Mouse (Mus musculus): Measurements from ENCODE around the gene Dnaaf1. TPM values are rescaled to one million over a fixed set of nuclear protein-coding genes. Genes with fewer than 3 reads are reported as not detected.

The Dnaaf1 gene
- total and polyA plus RNA-seq, 3 experiments = 0.19 to 0.54 TPM; not detected in 1

DNA sequence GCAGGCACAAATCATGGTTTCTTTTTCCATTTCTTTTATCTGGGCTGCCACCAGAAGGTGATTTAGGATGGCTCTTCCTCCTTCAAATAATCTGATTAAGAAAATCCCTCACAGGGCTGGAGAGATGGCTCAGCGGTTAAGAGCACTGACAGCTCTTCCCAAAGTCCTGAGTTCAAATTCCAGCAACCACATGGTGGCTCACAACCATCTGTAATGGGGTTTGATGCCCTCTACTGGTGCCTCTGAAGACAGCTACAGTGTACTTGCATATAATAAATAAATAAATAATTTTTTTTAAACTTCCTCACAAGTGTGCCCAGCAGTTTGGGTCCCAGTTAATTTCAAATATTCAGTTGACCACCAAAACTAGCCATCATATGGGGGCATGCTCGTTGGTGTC lies 31.2 kb downstream of the Dnaaf1 start (continued):
- TF ChIP-seq MYB (IDR thresholded peaks at IDR 0.05; ENCODE audit: low read depth, low read length) (no peak), UBTF (IDR thresholded peaks at IDR 0.05; ENCODE audit: borderline replicate concordance, insufficient read depth, low read depth, low read length) (no peak), TBP (IDR thresholded peaks at IDR 0.05; ENCODE audit: low read depth, low read length) (no peak), SIN3A (IDR thresholded peaks at IDR 0.05; ENCODE audit: low read length) (no peak)

- Histone ChIP-seq H3K9me3 (replicated peaks; ENCODE audit: insufficient read depth, low read length) (no peaks in the 10 kb centered on the region), H3K4me1 (ENCODE audit: control insufficient read depth in 1 of 2, insufficient read depth in 2 of 2, low read length in 2 of 2) (no peaks in the 10 kb centered on the region), H3K4me3 (ENCODE audit: control insufficient read depth in 1 of 2, insufficient read depth in 1 of 2, low read depth in 2 of 2, low read length in 2 of 2) (no peak within 1 kb of the TSS), H3K27ac (ENCODE audit: control insufficient read depth, low read depth, low read length) (no peak within 1 kb of the TSS), H3K79me2 (ENCODE audit: control insufficient read depth, insufficient read depth, low read length, poor library complexity) (no peaks in the 10 kb centered on the region), H3K27me3 (ENCODE audit: control insufficient read depth in 1 of 2, insufficient read depth in 2 of 2, low read length in 2 of 2) (no peaks in the 10 kb centered on the region; a peak in 1 of 4 replicates), H3K9ac (ENCODE audit: control insufficient read depth, low read depth, low read length, poor library complexity, severe bottlenecking) (no peak within 1 kb of the TSS), H3K36me3 (ENCODE audit: control insufficient read depth in 1 of 2, insufficient read depth in 2 of 2, low read length in 2 of 2) (no peaks in the 10 kb centered on the region)
- no peak for TF ChIP-seq MYB (IDR thresholded peaks at IDR 0.05; ENCODE audit: low read depth, low read length)
- DNase-seq (ENCODE audit: low read depth, low spot score) = no peak
Observed at GRCm38 (mm10) chr8:119612471-119612870, 37.4 kb downstream of the Dnaaf1 start, which contains the start of gene Adad2. Gene Adad2, plus strand, starts transcription at chr8:119612747.

DNA sequence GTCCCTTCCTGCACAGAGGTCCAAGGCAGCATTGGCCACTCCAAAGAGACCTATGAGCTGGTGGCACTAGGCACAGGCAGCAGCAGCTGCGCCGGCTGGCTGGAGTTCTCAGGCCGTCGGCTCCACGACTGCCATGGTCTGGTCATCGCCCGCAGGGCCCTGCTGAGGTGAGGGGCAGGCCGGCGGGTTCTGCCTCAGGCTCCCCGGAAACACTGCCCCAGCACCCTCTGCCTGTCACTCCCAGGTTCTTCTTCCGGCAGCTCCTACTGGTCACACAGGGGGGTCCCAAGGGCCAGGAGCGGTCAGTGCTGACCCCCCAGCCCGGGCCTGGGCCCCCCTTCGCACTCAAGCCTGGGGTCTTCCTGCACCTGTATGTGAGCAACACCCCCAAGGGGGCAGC lies 40.1 kb downstream of the Dnaaf1 start:
- Histone ChIP-seq H3K4me1 (ENCODE audit: control insufficient read depth in 1 of 2, insufficient read depth in 2 of 2, low read length in 2 of 2) (no peaks in the 10 kb centered on the region), H3K9me3 (replicated peaks; ENCODE audit: insufficient read depth, low read length) (no peaks in the 10 kb centered on the region), H3K27me3 (ENCODE audit: control insufficient read depth in 1 of 2, insufficient read depth in 2 of 2, low read length in 2 of 2) (no peaks in the 10 kb centered on the region; a peak in 1 of 4 replicates), H3K27ac (ENCODE audit: control insufficient read depth, low read depth, low read length) (no peak overlapping the region), H3K9ac (ENCODE audit: control insufficient read depth, low read depth, low read length, poor library complexity, severe bottlenecking) (no peak overlapping the region), H3K36me3 (ENCODE audit: control insufficient read depth in 1 of 2, insufficient read depth in 2 of 2, low read length in 2 of 2) (no peaks in the 10 kb centered on the region), H3K79me2 (ENCODE audit: control insufficient read depth, insufficient read depth, low read length, poor library complexity) (no peaks in the 10 kb centered on the region), H3K4me3 (ENCODE audit: control insufficient read depth in 1 of 2, insufficient read depth in 1 of 2, low read depth in 2 of 2, low read length in 2 of 2) (no peak overlapping the region)
- DNase-seq (ENCODE audit: low read depth, low spot score) = no peak
- no peak for TF ChIP-seq MAX (IDR thresholded peaks at IDR 0.05; ENCODE audit: low read length)
- no peak for TF ChIP-seq JUND (IDR thresholded peaks at IDR 0.05; ENCODE audit: low read depth, low read length)
- TF ChIP-seq KAT2A (conservative IDR thresholded peaks at IDR 0.05; ENCODE audit: low read depth, low read length) = no peak
- no peak for TF ChIP-seq TAL1 (IDR thresholded peaks at IDR 0.05; ENCODE audit: low read length)
- no peak for TF ChIP-seq ZNF384 (IDR thresholded peaks at IDR 0.05; ENCODE audit: low read depth, low read length)
- TF ChIP-seq CTCF (IDR thresholded peaks at IDR 0.05 in 2 of 3, conservative IDR thresholded peaks at IDR 0.05 in 1 of 3; ENCODE audit: control insufficient read depth in 1 of 3, insufficient read depth in 1 of 3, low read depth in 2 of 3, low read length in 3 of 3, poor library complexity in 1 of 3, severe bottlenecking in 1 of 3) = no peak
- TF ChIP-seq ETS1 (IDR thresholded peaks at IDR 0.05; ENCODE audit: low read depth, low read length) = no peak
- TF ChIP-seq ZC3H11A (IDR thresholded peaks at IDR 0.05; ENCODE audit: low read depth, low read length) = no peak
- TF ChIP-seq TCF12 (IDR thresholded peaks at IDR 0.05; ENCODE audit: low read depth, low read length) = no peak

- Histone ChIP-seq H3K27ac (ENCODE audit: control insufficient read depth, low read depth, low read length) (no peak overlapping the region), H3K9me3 (replicated peaks; ENCODE audit: insufficient read depth, low read length) (no peaks in the 10 kb centered on the region), H3K4me3 (ENCODE audit: control insufficient read depth in 1 of 2, insufficient read depth in 1 of 2, low read depth in 2 of 2, low read length in 2 of 2) (no peak overlapping the region), H3K79me2 (ENCODE audit: control insufficient read depth, insufficient read depth, low read length, poor library complexity) (no peaks in the 10 kb centered on the region), H3K36me3 (ENCODE audit: control insufficient read depth in 1 of 2, insufficient read depth in 2 of 2, low read length in 2 of 2) (no peaks in the 10 kb centered on the region), H3K9ac (ENCODE audit: control insufficient read depth, low read depth, low read length, poor library complexity, severe bottlenecking) (no peak overlapping the region), H3K4me1 (ENCODE audit: control insufficient read depth in 1 of 2, insufficient read depth in 2 of 2, low read length in 2 of 2) (no peaks in the 10 kb centered on the region), H3K27me3 (ENCODE audit: control insufficient read depth in 1 of 2, insufficient read depth in 2 of 2, low read length in 2 of 2) (no peaks in the 10 kb centered on the region; a peak in 2 of 4 replicates)
- no peak for DNase-seq (ENCODE audit: low read depth, low spot score)
- no peak for TF ChIP-seq MYC (IDR thresholded peaks at IDR 0.05; ENCODE audit: low read depth, low read length)
- no peak for TF ChIP-seq SIN3A (IDR thresholded peaks at IDR 0.05; ENCODE audit: low read length)
- TF ChIP-seq NRF1 (IDR thresholded peaks at IDR 0.05; ENCODE audit: insufficient read depth, low read depth, low read length, poor library complexity, severe bottlenecking) = no peak
- no peak for TF ChIP-seq RAD21 (IDR thresholded peaks at IDR 0.05; ENCODE audit: low read depth, low read length)
- TF ChIP-seq EP300 (IDR thresholded peaks at IDR 0.05; ENCODE audit: low read depth in 1 of 2, low read length in 2 of 2) = no peak
- TF ChIP-seq MAX (IDR thresholded peaks at IDR 0.05; ENCODE audit: low read length) = no peak
- no peak for TF ChIP-seq CHD2 (IDR thresholded peaks at IDR 0.05; ENCODE audit: low read length)
- TF ChIP-seq ZC3H11A (IDR thresholded peaks at IDR 0.05; ENCODE audit: low read depth, low read length) = no peak
- TF ChIP-seq CHD1 (IDR thresholded peaks at IDR 0.05; ENCODE audit: low read depth, low read length) = no peak
- no peak for TF ChIP-seq NELFE (IDR thresholded peaks at IDR 0.05; ENCODE audit: low read depth, low read length)
- no peak for TF ChIP-seq HCFC1 (IDR thresholded peaks at IDR 0.05; ENCODE audit: low read depth, low read length)
- no peak for TF ChIP-seq SMC3 (IDR thresholded peaks at IDR 0.05; ENCODE audit: low read depth, low read length)
- TF ChIP-seq ELF1 (IDR thresholded peaks at IDR 0.05; ENCODE audit: low read depth, low read length) = no peak
- TF ChIP-seq CTCF (IDR thresholded peaks at IDR 0.05 in 2 of 3, conservative IDR thresholded peaks at IDR 0.05 in 1 of 3; ENCODE audit: control insufficient read depth in 1 of 3, insufficient read depth in 1 of 3, low read depth in 2 of 3, low read length in 3 of 3, poor library complexity in 1 of 3, severe bottlenecking in 1 of 3) = no peak
- TF ChIP-seq TAL1 (IDR thresholded peaks at IDR 0.05; ENCODE audit: low read length) = no peak
Observed at GRCm38 (mm10) chr8:119616358-119616757, 41.3 kb downstream of the Dnaaf1 start.

All from MEL (cell line).